Mouse (Mus musculus) right cerebral cortex, postnatal 25 days (tissue): ENCODE measurements around the gene Dok3.
A peak's percentile ranks its signal among the peaks of the same experiment; 100 is the strongest.

Source experiments
- DNase-seq: peaks from one replicate; pipeline ENCODE4 v3.0.0; 2022

Gene Dok3

GRCm38 (mm10) chr13:55536194-55537175, 7.4 kb upstream of the Dok3 start, which contains the start of gene Ddx41:
Gene Ddx41, minus strand, starts transcription at chr13:55536658.
- peak; percentile 99 for DNase-seq

GRCm38 (mm10) chr13:55535796-55536193, 6.7 kb upstream of the Dok3 start:
- no peak for DNase-seq

GRCm38 (mm10) chr13:55535191-55535590, 6.1 kb upstream of the Dok3 start:
- no peak for DNase-seq

GRCm38 (mm10) chr13:55527834-55528772, 993 bp downstream of the Dok3 start:
- no peak for DNase-seq

- no peak for DNase-seq
Measured at GRCm38 (mm10) chr13:55527212-55527611, 1.9 kb downstream of the Dok3 start.

GRCm38 (mm10) chr13:55525733-55526553, 3.2 kb downstream of the Dok3 start:
- DNase-seq = no peak

- DNase-seq = no peak
Measured at GRCm38 (mm10) chr13:55523951-55524600, 5.0 kb downstream of the Dok3 start.

GRCm38 (mm10) chr13:55523278-55523677, 5.8 kb downstream of the Dok3 start:
- DNase-seq = no peak

- DNase-seq = no peak
Measured at GRCm38 (mm10) chr13:55522730-55523129, 6.4 kb downstream of the Dok3 start.

- no peak for DNase-seq
Measured at GRCm38 (mm10) chr13:55519606-55520005, 9.5 kb downstream of the Dok3 start.

- DNase-seq = peak; percentile 84
Measured at GRCm38 (mm10) chr13:55516955-55517354, 12.1 kb downstream of the Dok3 start.

- DNase-seq = no peak
Measured at GRCm38 (mm10) chr13:55513828-55514227, 15.3 kb downstream of the Dok3 start.

- peak; percentile 86 for DNase-seq
Measured at GRCm38 (mm10) chr13:55513111-55513748, 15.9 kb downstream of the Dok3 start, which contains the start of gene Pdlim7. Gene Pdlim7, minus strand, starts transcription at chr13:55513676.

GRCm38 (mm10) chr13:55512379-55513031, 16.6 kb downstream of the Dok3 start:
- no peak for DNase-seq

- no peak for DNase-seq
Measured at GRCm38 (mm10) chr13:55511492-55511861, 17.6 kb downstream of the Dok3 start.

- DNase-seq = no peak
Measured at GRCm38 (mm10) chr13:55510668-55511491, 18.2 kb downstream of the Dok3 start.

- no peak for DNase-seq
Measured at GRCm38 (mm10) chr13:55510332-55510667, 18.8 kb downstream of the Dok3 start.

GRCm38 (mm10) chr13:55508531-55508930, 20.6 kb downstream of the Dok3 start:
- no peak for DNase-seq

GRCm38 (mm10) chr13:55507877-55508276, 21.2 kb downstream of the Dok3 start:
- DNase-seq = no peak

- DNase-seq = no peak
Measured at GRCm38 (mm10) chr13:55506697-55507096, 22.4 kb downstream of the Dok3 start.
